Mouse (Mus musculus): Measurements from ENCODE around the gene Sh3bgrl3.

GRCm38 (mm10) chr4:134119644-134120043 lies 8.9 kb downstream of the Sh3bgrl3 start:
- TF ChIP-seq TCF12 (IDR thresholded peaks at IDR 0.05; ENCODE audit: low read depth, low read length), result no peak
- peak in 1 of 2 experiments; percentile 70; a peak in 2 of 4 replicates for TF ChIP-seq CTCF (conservative IDR thresholded peaks at IDR 0.05 in 1 of 2, IDR thresholded peaks at IDR 0.05 in 1 of 2; ENCODE audit: low read depth in 2 of 2, low read length in 2 of 2)

Measured in CH12.LX (cell line).